Comparison of ENCODE assay signal across 22 mouse cellular contexts in genomic region chr17:29890451-29891110, GRCm38 (mm10).
DNase-seq lines count a peak whose midpoint lies in the region; ATAC-seq and TF ChIP-seq lines count a peak whose summit lies in the region.
"Had no signal": no experiment of that assay in that cellular context is flagged by ENCODE, and none has a peak within 500 bp of the region (broad histone marks: within the 10 kb centered on the region; RNA-seq: fewer than 3 reads in every experiment).

No protein-coding gene starts in this region.

- H3K36me3 ChIP-seq in hindbrain, embryonic 14.5 days (replicated peaks; ENCODE audit: control insufficient read depth, insufficient read depth) = no peaks in the 10 kb centered on the region
- H3K36me3 ChIP-seq in hindbrain, embryonic 12.5 days = no peaks in the 10 kb centered on the region
- no peaks in the 10 kb centered on the region for H3K36me3 ChIP-seq in midbrain, embryonic 15.5 days (replicated peaks)
- H3K36me3 ChIP-seq in midbrain, embryonic 10.5 days = no peaks in the 10 kb centered on the region
- no peaks in the 10 kb centered on the region for H3K36me3 ChIP-seq in forebrain, postnatal 0 days (ENCODE audit: insufficient read depth)
- H3K36me3 ChIP-seq: embryonic facial prominence, embryonic 12.5 days; G1E; liver, embryonic 15.5 days; lung, embryonic 15.5 days; neural tube, embryonic 12.5 days had no signal

- peak overlapping the region; percentile 72; the same call in 1 of the 2 replicates for H3K4me2 ChIP-seq in hindbrain, embryonic 14.5 days (replicated peaks)
- H3K4me2 ChIP-seq in hindbrain, embryonic 12.5 days (replicated peaks) = no peak overlapping the region
- peak overlapping the region; percentile 96; the same call in 1 of the 2 replicates for H3K4me2 ChIP-seq in midbrain, embryonic 15.5 days
- H3K4me2 ChIP-seq in forebrain, postnatal 0 days (ENCODE audit: low read depth) = no peak overlapping the region

- 75% methylated on average over 7 of the region's 7 CpGs for WGBS in hindbrain, embryonic 14.5 days
- WGBS in hindbrain, embryonic 12.5 days = 66% methylated on average over 7 of the region's 7 CpGs
- WGBS in midbrain, embryonic 15.5 days = 65% methylated on average over 7 of the region's 7 CpGs
- 64% methylated on average over 7 of the region's 7 CpGs for WGBS in midbrain, embryonic 10.5 days
- 57% methylated on average over 7 of the region's 7 CpGs for WGBS in forebrain, postnatal 0 days

- no peak overlapping the region for H3K27ac ChIP-seq in hindbrain, embryonic 14.5 days
- H3K27ac ChIP-seq in hindbrain, embryonic 12.5 days = no peak overlapping the region
- H3K27ac ChIP-seq in midbrain, embryonic 15.5 days = no peak overlapping the region; the same call in 1 of the 2 replicates
- no peak overlapping the region for H3K27ac ChIP-seq in midbrain, embryonic 10.5 days (replicated peaks)
- H3K27ac ChIP-seq in forebrain, postnatal 0 days (ENCODE audit: low read depth, low read length) = no peak overlapping the region
- H3K27ac ChIP-seq: embryonic facial prominence, embryonic 12.5 days; liver, embryonic 15.5 days; lung, embryonic 15.5 days; neural tube, embryonic 12.5 days had no signal

- no peak overlapping the region for H3K4me3 ChIP-seq in hindbrain, embryonic 14.5 days (replicated peaks; ENCODE audit: low read length)
- H3K4me3 ChIP-seq in hindbrain, embryonic 12.5 days = no peak overlapping the region
- no peak overlapping the region for H3K4me3 ChIP-seq in midbrain, embryonic 15.5 days
- H3K4me3 ChIP-seq in midbrain, embryonic 10.5 days = no peak overlapping the region
- no peak overlapping the region for H3K4me3 ChIP-seq in forebrain, postnatal 0 days (ENCODE audit: low read depth, low read length)

- no peak for TF ChIP-seq CTCF in forebrain, postnatal 0 days (IDR thresholded peaks at IDR 0.05; ENCODE audit: low read depth)

- peaks cover 23% of the 10 kb centered on the region for H3K4me1 ChIP-seq in hindbrain, embryonic 14.5 days (replicated peaks; ENCODE audit: control insufficient read depth, insufficient read depth, low read length)
- H3K4me1 ChIP-seq in hindbrain, embryonic 12.5 days = peaks cover 41% of the 10 kb centered on the region
- peaks cover 43% of the 10 kb centered on the region for H3K4me1 ChIP-seq in midbrain, embryonic 15.5 days
- peaks cover 57% of the 10 kb centered on the region for H3K4me1 ChIP-seq in midbrain, embryonic 10.5 days
- peaks cover 9% of the 10 kb centered on the region for H3K4me1 ChIP-seq in forebrain, postnatal 0 days (ENCODE audit: insufficient read depth)

- H3K27me3 ChIP-seq in hindbrain, embryonic 14.5 days (ENCODE audit: control insufficient read depth, insufficient read depth, low read length) = 0 out of 2 replicates have a peak, but pooled peaks cover 10% of the 10 kb centered on the region
- peaks cover 46% of the 10 kb centered on the region for H3K27me3 ChIP-seq in hindbrain, embryonic 12.5 days
- no peaks in the 10 kb centered on the region for H3K27me3 ChIP-seq in midbrain, embryonic 15.5 days (replicated peaks)
- H3K27me3 ChIP-seq in midbrain, embryonic 10.5 days (ENCODE audit: low read depth, poor library complexity, severe bottlenecking) = peaks cover 71% of the 10 kb centered on the region
- H3K27me3 ChIP-seq in forebrain, postnatal 0 days (ENCODE audit: insufficient read depth, low read length) = no peaks in the 10 kb centered on the region; the same call in 1 of the 2 replicates

- H3K9ac ChIP-seq in hindbrain, embryonic 14.5 days = peak overlapping the region; percentile 21; the same call in 1 of the 2 replicates
- H3K9ac ChIP-seq in hindbrain, embryonic 12.5 days = no peak overlapping the region
- no peak overlapping the region for H3K9ac ChIP-seq in midbrain, embryonic 15.5 days
- no peak overlapping the region for H3K9ac ChIP-seq in forebrain, postnatal 0 days
- H3K9ac ChIP-seq: embryonic facial prominence, embryonic 12.5 days; liver, embryonic 15.5 days; lung, embryonic 15.5 days had no signal

- no peaks in the 10 kb centered on the region for H3K9me3 ChIP-seq in hindbrain, embryonic 14.5 days (ENCODE audit: control insufficient read depth, low read length)
- H3K9me3 ChIP-seq in hindbrain, embryonic 12.5 days (replicated peaks) = no peaks in the 10 kb centered on the region
- no peaks in the 10 kb centered on the region for H3K9me3 ChIP-seq in midbrain, embryonic 15.5 days
- no peaks in the 10 kb centered on the region for H3K9me3 ChIP-seq in midbrain, embryonic 10.5 days (replicated peaks)
- no peaks in the 10 kb centered on the region for H3K9me3 ChIP-seq in forebrain, postnatal 0 days (ENCODE audit: low read length)
- H3K9me3 ChIP-seq: embryonic facial prominence, embryonic 12.5 days; liver, embryonic 15.5 days; lung, embryonic 15.5 days; neural tube, embryonic 12.5 days had no signal

- no peak for DNase-seq in hindbrain, embryonic 14.5 days (ENCODE audit: low spot score)
- DNase-seq in midbrain, embryonic 10.5 days (ENCODE audit: low spot score) = no peak
- peak; percentile 36 for DNase-seq in NIH3T3 (ENCODE audit: low read depth)
- DNase-seq in forebrain, postnatal 0 days = peak; percentile 49
- DNase-seq in spleen, postnatal 36 days (ENCODE audit: low spot score in 2 of 2) = no peak
- DNase-seq: adrenal gland, adult 8-10 months; B cell, adult 2 months; cerebellum, adult 2 months; cerebellum, postnatal 25 days; gastrocnemius, postnatal 36 days; kidney, postnatal 4 days; lung, postnatal 4 days; retina, postnatal 1 day; right cerebral cortex, postnatal 4 days had no signal

- no peak for ATAC-seq in hindbrain, embryonic 14.5 days (ENCODE audit: low FRiP score)
- no peak for ATAC-seq in hindbrain, embryonic 12.5 days (ENCODE audit: low FRiP score)
- ATAC-seq in midbrain, embryonic 15.5 days (replicated peaks) = no peak
- 0 out of 2 replicates have a peak, but pooled peaks have one; percentile 2 for ATAC-seq in forebrain, postnatal 0 days
- ATAC-seq: intestine, postnatal 0 days had no signal

Comparison
In these comparisons a context has a peak if more than half of its experiments do, and no peak if none do; other contexts are left out.
1. H3K4me2 ChIP-seq: peak in hindbrain, embryonic 14.5 days (single experiment) and midbrain, embryonic 15.5 days (single experiment); none in hindbrain, embryonic 12.5 days (single experiment) and forebrain, postnatal 0 days (single experiment).
2. DNase-seq: peak in NIH3T3 (single experiment) and forebrain, postnatal 0 days (single experiment); none in hindbrain, embryonic 14.5 days (single experiment), midbrain, embryonic 10.5 days (single experiment) and spleen, postnatal 36 days (0 of 2).